Mouse (Mus musculus) gastrocnemius, postnatal 14 days (tissue): ENCODE measurements around the gene Srsf4. TPM values are rescaled to one million over a fixed set of nuclear protein-coding genes. Genes with fewer than 3 reads are reported as not detected.

Source experiments
- DNase-seq: peaks from one replicate; pipeline ENCODE4 v3.0.0; 2021; ENCODE audit warnings: mixed read lengths
- intact Hi-C: fragments of 180-260 bp; cut with DNase I; formaldehyde crosslinking; loops from one replicate; pipeline ENCODE4 v1.15.1; 2025; ENCODE audit warnings: low total_unique reads
- total RNA-seq, 2 experiments: library from RNA; stranded (reverse); gene quantifications; 2 replicates each; pipeline ENCODE4 v1.2.3; 2021

Srsf4 gene
- total RNA-seq, 2 experiments from 2014 or later: 29.6 to 41.4 TPM

- DNase-seq: no peak
- intact Hi-C loops: no loop called here
Observed at GRCm38 (mm10) chr4:131910237-131910994, 37.0 kb downstream of the Srsf4 start.

- intact Hi-C loops: no loop called here
- no peak for DNase-seq
Observed at GRCm38 (mm10) chr4:131911521-131911920, 38.1 kb downstream of the Srsf4 start.

- intact Hi-C loops: no loop called here
- DNase-seq: no peak
Observed at GRCm38 (mm10) chr4:131913526-131913925, 40.1 kb downstream of the Srsf4 start.

GRCm38 (mm10) chr4:131914046-131914643, 40.7 kb downstream of the Srsf4 start:
- intact Hi-C loops: no loop called here
- DNase-seq: no peak

- no peak for DNase-seq
- intact Hi-C loops: no loop called here
Observed at GRCm38 (mm10) chr4:131914891-131915469, 41.6 kb downstream of the Srsf4 start.

GRCm38 (mm10) chr4:131915821-131916328, 42.5 kb downstream of the Srsf4 start:
- DNase-seq: no peak
- intact Hi-C loops: no loop called here

GRCm38 (mm10) chr4:131916425-131916824, 43.0 kb downstream of the Srsf4 start:
- intact Hi-C loops: no loop called here
- DNase-seq: peak; percentile 81

GRCm38 (mm10) chr4:131917010-131917555, 43.7 kb downstream of the Srsf4 start:
- DNase-seq: no peak
- intact Hi-C loops: no loop called here

GRCm38 (mm10) chr4:131918026-131918533, 44.7 kb downstream of the Srsf4 start:
- intact Hi-C loops: no loop called here
- no peak for DNase-seq

- DNase-seq: peak; percentile 33
- intact Hi-C loops: no loop called here
Observed at GRCm38 (mm10) chr4:131918711-131919500, 45.5 kb downstream of the Srsf4 start.

- intact Hi-C loops: loop anchor here (5.0 kb wide), 1 partner anchor 48 kb away; no protein-coding TSS in a partner anchor
- DNase-seq: no peak
Observed at GRCm38 (mm10) chr4:131919506-131920140, 46.2 kb downstream of the Srsf4 start.

- intact Hi-C loops: loop anchor here (5.0 kb wide), 1 partner anchor 47 kb away; no protein-coding TSS in a partner anchor
Observed at GRCm38 (mm10) chr4:131920141-131920594, 46.8 kb downstream of the Srsf4 start.

GRCm38 (mm10) chr4:131920595-131921351, 47.4 kb downstream of the Srsf4 start:
- intact Hi-C loops: loop anchor here (5.0 kb wide), 1 partner anchor 47 kb away; no protein-coding TSS in a partner anchor
- DNase-seq: peak; percentile 77

More at GRCm38 (mm10) chr4:131920141-131920594, 46.8 kb downstream of the Srsf4 start:
- DNase-seq: peak; percentile 70

- peak; percentile 38 for DNase-seq
Observed at GRCm38 (mm10) chr4:131921461-131922346, 48.3 kb downstream of the Srsf4 start, which contains the start of gene Tmem200b. Tmem200b (plus strand) TSS chr4:131921771.

GRCm38 (mm10) chr4:131922404-131922803, 49.0 kb downstream of the Srsf4 start:
- DNase-seq: no peak
- intact Hi-C loops: loop anchor here (5.0 kb wide), 1 partner anchor 45 kb away; no protein-coding TSS in a partner anchor

More at GRCm38 (mm10) chr4:131921461-131922346, 48.3 kb downstream of the Srsf4 start, which contains the start of gene Tmem200b:
- intact Hi-C loops: loop anchor here (5.0 kb wide), 1 partner anchor 46 kb away; no protein-coding TSS in a partner anchor

GRCm38 (mm10) chr4:131924096-131924810, 50.8 kb downstream of the Srsf4 start:
- intact Hi-C loops: loop anchor here (5.0 kb wide), 1 partner anchor 43 kb away; no protein-coding TSS in a partner anchor
- no peak for DNase-seq
